Comparison of ENCODE assay signal across 23 mouse cellular contexts in the genomic region with DNA sequence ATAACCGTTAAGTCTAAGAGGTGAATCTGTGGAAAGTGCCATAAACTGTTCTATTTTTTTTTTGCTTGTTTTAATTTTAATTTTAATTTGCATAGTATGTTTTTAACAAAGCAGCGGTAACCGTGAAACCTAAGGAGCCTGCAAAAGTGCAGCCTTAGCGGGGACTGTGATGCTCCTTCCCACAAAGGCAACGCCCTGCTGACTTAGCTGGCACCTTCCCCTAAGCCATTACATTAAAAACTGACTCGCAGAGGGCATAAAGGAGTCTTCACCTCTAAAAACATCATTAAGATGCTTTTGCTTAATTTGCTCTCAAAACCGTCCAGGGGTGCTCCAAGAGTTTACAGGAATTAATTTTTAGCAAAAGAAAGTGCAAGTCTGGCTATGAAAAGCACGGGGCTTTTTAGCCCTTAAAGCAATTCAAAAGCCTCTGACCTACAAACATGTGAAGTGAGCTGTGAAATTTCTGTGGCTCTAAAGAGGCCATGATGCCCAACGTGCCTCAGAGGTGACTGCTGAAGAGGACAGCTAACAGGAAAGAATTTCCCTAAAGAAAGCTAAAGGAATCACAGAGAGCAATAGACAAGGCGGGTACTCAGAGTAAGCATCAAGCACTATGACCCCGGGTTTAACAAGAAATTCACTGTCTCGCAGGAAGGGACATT. TPM values are rescaled to one million over a fixed set of nuclear protein-coding genes. Genes with fewer than 3 reads are reported as not detected.
DNase-seq lines count a peak whose midpoint lies in the region; ATAC-seq and TF ChIP-seq lines count a peak whose summit lies in the region.
"Had no signal": no experiment of that assay in that cellular context is flagged by ENCODE, and none has a peak within 500 bp of the region (broad histone marks: within the 10 kb centered on the region; RNA-seq: fewer than 3 reads in every experiment).

No protein-coding gene starts in this region.

- DNase-seq in left cerebral cortex, postnatal 4 days: peak; percentile 3
- DNase-seq in left cerebral cortex, postnatal 36 days (ENCODE audit: low spot score in 2 of 2): no peak
- DNase-seq in cerebellum, adult 11-12 months: peak; percentile 35
- peak; percentile 55 for DNase-seq in cerebellum, adult 9-11 months
- peak; percentile 11 for DNase-seq in hindbrain, postnatal 0 days (ENCODE audit: low spot score)
- DNase-seq in gastrocnemius, adult 18-20 months (ENCODE audit: low spot score): no peak
- DNase-seq in urinary bladder, postnatal 4 days (ENCODE audit: low spot score in 2 of 2): no peak
- DNase-seq: adrenal gland, postnatal 10 days; gastrocnemius, postnatal 14 days; heart, adult 2 months; heart, postnatal 36 days; kidney, adult 8-10 months; kidney, postnatal 36 days; right cerebral cortex, postnatal 14 days; spleen, adult 18-20 months; thymus, postnatal 4 days had no signal

- peak; percentile 53; the same call in 1 of the 2 replicates for ATAC-seq in hindbrain, postnatal 0 days
- no peak for ATAC-seq in kidney, embryonic 15.5 days (replicated peaks; ENCODE audit: low FRiP score)
- ATAC-seq: Patski had no signal

- TF ChIP-seq CTCF in hindbrain, postnatal 0 days (IDR thresholded peaks at IDR 0.05; ENCODE audit: low read depth): no peak

- H3K4me2 ChIP-seq in hindbrain, postnatal 0 days (ENCODE audit: low read depth, low read length): no peak overlapping the region
- H3K4me2 ChIP-seq in kidney, embryonic 15.5 days: no peak overlapping the region
- H3K4me2 ChIP-seq: liver, embryonic 11.5 days; lung, embryonic 15.5 days; midbrain, embryonic 12.5 days had no signal

- no peak overlapping the region for H3K9ac ChIP-seq in hindbrain, postnatal 0 days (replicated peaks; ENCODE audit: low read length)
- H3K9ac ChIP-seq in kidney, embryonic 15.5 days: no peak overlapping the region
- H3K9ac ChIP-seq: lung, embryonic 15.5 days; midbrain, embryonic 12.5 days had no signal

- H3K27me3 ChIP-seq in hindbrain, postnatal 0 days (ENCODE audit: insufficient read depth, low read length): no peaks in the 10 kb centered on the region
- no peaks in the 10 kb centered on the region for H3K27me3 ChIP-seq in kidney, embryonic 15.5 days
- H3K27me3 ChIP-seq: lung, embryonic 15.5 days; midbrain, embryonic 12.5 days had no signal

- H3K4me1 ChIP-seq in hindbrain, postnatal 0 days (ENCODE audit: insufficient read depth, low read length): no peaks in the 10 kb centered on the region
- H3K4me1 ChIP-seq in kidney, embryonic 15.5 days: no peaks in the 10 kb centered on the region
- H3K4me1 ChIP-seq: limb, embryonic 10.5 days; lung, embryonic 15.5 days had no signal

- no peaks in the 10 kb centered on the region for H3K36me3 ChIP-seq in hindbrain, postnatal 0 days (ENCODE audit: insufficient read depth, low read length)
- H3K36me3 ChIP-seq in kidney, embryonic 15.5 days: no peaks in the 10 kb centered on the region
- H3K36me3 ChIP-seq: forebrain, embryonic 10.5 days; limb, embryonic 10.5 days; lung, embryonic 15.5 days; midbrain, embryonic 12.5 days had no signal

- 26% methylated on average over 12 of the region's 12 CpGs for WGBS in hindbrain, postnatal 0 days
- WGBS in kidney, embryonic 15.5 days: 66% methylated on average over 12 of the region's 12 CpGs

- H3K9me3 ChIP-seq in hindbrain, postnatal 0 days (ENCODE audit: low read length): no peaks in the 10 kb centered on the region
- H3K9me3 ChIP-seq in kidney, embryonic 15.5 days (replicated peaks): no peaks in the 10 kb centered on the region
- H3K9me3 ChIP-seq: forebrain, embryonic 10.5 days; limb, embryonic 10.5 days; lung, embryonic 15.5 days; midbrain, embryonic 12.5 days had no signal

- intact Hi-C loops in left cerebral cortex, postnatal 4 days (cut with DNase I): no loop called here
- intact Hi-C loops in left cerebral cortex, postnatal 36 days (cut with DNase I): no loop called here

- no peak overlapping the region for H3K27ac ChIP-seq in hindbrain, postnatal 0 days
- no peak overlapping the region for H3K27ac ChIP-seq in kidney, embryonic 15.5 days
- H3K27ac ChIP-seq: forebrain, embryonic 10.5 days; heart, adult 2 months; limb, embryonic 10.5 days; lung, embryonic 15.5 days; midbrain, embryonic 12.5 days had no signal

- H3K4me3 ChIP-seq in hindbrain, postnatal 0 days (ENCODE audit: low read length): no peak overlapping the region
- no peak overlapping the region for H3K4me3 ChIP-seq in kidney, embryonic 15.5 days (replicated peaks)
- H3K4me3 ChIP-seq: forebrain, embryonic 10.5 days; heart, adult 2 months; limb, embryonic 10.5 days; lung, embryonic 15.5 days; midbrain, embryonic 12.5 days had no signal

RNA-seq across cellular contexts. Expression of a gene that starts 16.8 kb away (rescaled TPM):
- 1 to 10 TPM; 8.4 TPM for total RNA-seq in left cerebral cortex, postnatal 4 days (2021)
- 1 to 10 TPM; 8.4 to 9.0 TPM for total RNA-seq in left cerebral cortex, postnatal 36 days (2021)
- 60.2 and 61.4 TPM in 2 replicates for total RNA-seq in hindbrain, postnatal 0 days (2014; rRNA removed)
- polyA plus RNA-seq in hindbrain, postnatal 0 days (2015; fragmentation: Nextera tagmentation; extraction: Ambion mirVana): 35.1 and 35.2 TPM in 2 replicates
- polyA plus RNA-seq in kidney, embryonic 15.5 days (2015; fragmentation: Nextera tagmentation; extraction: Ambion mirVana): 0.51 and 0.55 TPM in 2 replicates
- total RNA-seq in gastrocnemius, adult 18-20 months (2021): not detected
- polyA plus RNA-seq: Patski had no signal

Comparison
In these comparisons a context has a peak if more than half of its experiments do, and no peak if none do; other contexts are left out.
1. DNase-seq: peak in left cerebral cortex, postnatal 4 days (single experiment), cerebellum, adult 11-12 months (single experiment), cerebellum, adult 9-11 months (single experiment) and hindbrain, postnatal 0 days (single experiment); none in left cerebral cortex, postnatal 36 days (0 of 2), gastrocnemius, adult 18-20 months (single experiment) and urinary bladder, postnatal 4 days (0 of 2).
2. RNA of a gene that starts 16.8 kb away (total RNA-seq): 60.2 to 61.4 TPM in hindbrain, postnatal 0 days, 8.4 to 9.0 TPM in left cerebral cortex, postnatal 36 days and 8.4 TPM in left cerebral cortex, postnatal 4 days; not detected in gastrocnemius, adult 18-20 months; every median in the first group is over 4 times any median in the second.